ENCODE assay signal across 17 mouse cellular contexts in genomic region chr3:88239446-88239845, GRCm38 (mm10). TPM values are rescaled to one million over a fixed set of nuclear protein-coding genes. Genes with fewer than 3 reads are reported as not detected.
DNase-seq lines count a peak whose midpoint lies in the region; ATAC-seq lines count a peak whose summit lies in the region.
"Had no signal": no experiment of that assay in that cellular context is flagged by ENCODE, and none has a peak within 500 bp of the region (broad histone marks: within the 10 kb centered on the region; RNA-seq: fewer than 3 reads in every experiment).

No protein-coding gene starts in this region.

- H3K4me2 ChIP-seq in forebrain, embryonic 13.5 days: peak overlapping the region; percentile 30
- H3K4me2 ChIP-seq in hindbrain, embryonic 13.5 days: 0 out of 2 replicates have a peak overlapping the region, but pooled peaks have one; percentile 16
- H3K4me2 ChIP-seq in neural tube, embryonic 12.5 days (replicated peaks): peak overlapping the region; percentile 30
- H3K4me2 ChIP-seq: kidney, embryonic 15.5 days had no signal

- H3K4me1 ChIP-seq in forebrain, embryonic 13.5 days: peaks cover 95% of the 10 kb centered on the region
- peaks cover 85% of the 10 kb centered on the region for H3K4me1 ChIP-seq in hindbrain, embryonic 13.5 days (replicated peaks)
- peaks cover 76% of the 10 kb centered on the region for H3K4me1 ChIP-seq in neural tube, embryonic 12.5 days

- peaks cover 11% of the 10 kb centered on the region; the same call in 1 of the 2 replicates for H3K27me3 ChIP-seq in forebrain, embryonic 13.5 days
- peaks cover 35% of the 10 kb centered on the region for H3K27me3 ChIP-seq in hindbrain, embryonic 13.5 days
- peaks cover 22% of the 10 kb centered on the region for H3K27me3 ChIP-seq in neural tube, embryonic 12.5 days (replicated peaks)

- H3K9ac ChIP-seq in forebrain, embryonic 13.5 days: peak overlapping the region; percentile 66
- H3K9ac ChIP-seq in hindbrain, embryonic 13.5 days: no peak overlapping the region; the same call in 1 of the 2 replicates
- peak overlapping the region; percentile 23; the same call in 1 of the 2 replicates for H3K9ac ChIP-seq in neural tube, embryonic 12.5 days
- H3K9ac ChIP-seq: kidney, embryonic 15.5 days had no signal

- WGBS in forebrain, embryonic 13.5 days: 61% methylated on average over 4 of the region's 4 CpGs
- WGBS in hindbrain, embryonic 13.5 days: 54% methylated on average over 4 of the region's 4 CpGs
- 60% methylated on average over 4 of the region's 4 CpGs for WGBS in neural tube, embryonic 12.5 days

- ATAC-seq in forebrain, embryonic 13.5 days: no peak
- ATAC-seq in hindbrain, embryonic 13.5 days (ENCODE audit: low FRiP score): no peak
- ATAC-seq in neural tube, embryonic 12.5 days (ENCODE audit: low FRiP score, low read depth): no peak

- no peaks in the 10 kb centered on the region for H3K36me3 ChIP-seq in forebrain, embryonic 13.5 days (ENCODE audit: poor library complexity, severe bottlenecking)
- H3K36me3 ChIP-seq in hindbrain, embryonic 13.5 days: no peaks in the 10 kb centered on the region
- no peaks in the 10 kb centered on the region for H3K36me3 ChIP-seq in neural tube, embryonic 12.5 days
- H3K36me3 ChIP-seq: kidney, embryonic 15.5 days had no signal

- no peaks in the 10 kb centered on the region for H3K9me3 ChIP-seq in forebrain, embryonic 13.5 days (replicated peaks)
- no peaks in the 10 kb centered on the region for H3K9me3 ChIP-seq in hindbrain, embryonic 13.5 days
- no peaks in the 10 kb centered on the region for H3K9me3 ChIP-seq in neural tube, embryonic 12.5 days
- H3K9me3 ChIP-seq: kidney, embryonic 15.5 days had no signal

- no peak overlapping the region for H3K4me3 ChIP-seq in forebrain, embryonic 13.5 days
- H3K4me3 ChIP-seq in hindbrain, embryonic 13.5 days: no peak overlapping the region
- no peak overlapping the region for H3K4me3 ChIP-seq in neural tube, embryonic 12.5 days
- H3K4me3 ChIP-seq: kidney, embryonic 15.5 days had no signal

- peak overlapping the region; percentile 100 for H3K27ac ChIP-seq in forebrain, embryonic 13.5 days
- H3K27ac ChIP-seq in hindbrain, embryonic 13.5 days: peak overlapping the region; percentile 88
- peak overlapping the region; percentile 77 for H3K27ac ChIP-seq in neural tube, embryonic 12.5 days
- H3K27ac ChIP-seq: kidney, embryonic 15.5 days; macrophage had no signal

- DNase-seq in layer of hippocampus, adult 9-11 months: peak; percentile 42
- DNase-seq in layer of hippocampus, adult 18-20 months (ENCODE audit: low spot score in 2 of 2): no peak
- no peak for DNase-seq in adrenal gland, postnatal 4 days (ENCODE audit: low spot score in 2 of 2)
- no peak for DNase-seq in urinary bladder, adult 2 months (ENCODE audit: low spot score)
- no peak for DNase-seq in heart, adult 9 months (ENCODE audit: low spot score in 2 of 2)
- DNase-seq: heart, adult 11 months; lung, adult 2 months had no signal

RNA-seq across cellular contexts. Expression of gene Rhbg, which starts 15.1 kb away (rescaled TPM):
- not detected for total RNA-seq in layer of hippocampus, adult 18-20 months (2021)
- polyA plus RNA-seq in forebrain, embryonic 13.5 days (2015; fragmentation: Nextera tagmentation; extraction: Ambion mirVana): 0.18 and 0.26 TPM in 2 replicates
- 0.22 and 0.32 TPM in 2 replicates for polyA plus RNA-seq in hindbrain, embryonic 13.5 days (2015; fragmentation: Nextera tagmentation; extraction: Ambion mirVana)
- 0.32 and 0.79 TPM in 2 replicates for polyA plus RNA-seq in neural tube, embryonic 12.5 days (2016; fragmentation: Nextera tagmentation; extraction: Ambion mirVana)
- 1 to 10 TPM; 2.2 to 3.8 TPM for total RNA-seq in adrenal gland, postnatal 4 days (2021)
- 3.9 and 4.8 TPM in 2 replicates for polyA plus RNA-seq in urinary bladder, adult 2 months (2012; rRNA removed)
- total RNA-seq: layer of hippocampus, postnatal 14 days; left cerebral cortex, postnatal 36 days had no signal
- polyA plus RNA-seq: C2C12, macrophage had no signal

RNA-seq across cellular contexts. Expression of gene Gm38392, which starts 47.6 kb away (rescaled TPM):
- under 1 TPM; 0.52 to 0.71 TPM for total RNA-seq in layer of hippocampus, adult 18-20 months (2021)
- polyA plus RNA-seq in forebrain, embryonic 13.5 days (2015; fragmentation: Nextera tagmentation; extraction: Ambion mirVana): 0.31 TPM in 1 of 2 replicates, not detected in the other
- 0.29 and 0.70 TPM in 2 replicates for polyA plus RNA-seq in hindbrain, embryonic 13.5 days (2015; fragmentation: Nextera tagmentation; extraction: Ambion mirVana)
- 0.27 TPM in 1 of 2 replicates, not detected in the other for polyA plus RNA-seq in neural tube, embryonic 12.5 days (2016; fragmentation: Nextera tagmentation; extraction: Ambion mirVana)
- total RNA-seq in adrenal gland, postnatal 4 days (2021): 1 to 10 TPM in 1 of 2 experiments, under 1 TPM in 1; 0.65 to 1.4 TPM
- 0.15 and 0.34 TPM in 2 replicates for polyA plus RNA-seq in urinary bladder, adult 2 months (2012; rRNA removed)
- total RNA-seq: layer of hippocampus, postnatal 14 days; liver, adult 2 months had no signal
- polyA plus RNA-seq: C2C12; heart, embryonic 16.5 days; liver, adult 2 months; macrophage had no signal

RNA-seq across cellular contexts. Expression of gene Tsacc, which starts 57.4 kb away (rescaled TPM):
- 1 to 10 TPM; 2.7 to 3.9 TPM for total RNA-seq in layer of hippocampus, adult 18-20 months (2021)
- polyA plus RNA-seq in forebrain, embryonic 13.5 days (2015; fragmentation: Nextera tagmentation; extraction: Ambion mirVana): 11.9 and 12.3 TPM in 2 replicates
- 10.9 and 12.0 TPM in 2 replicates for polyA plus RNA-seq in hindbrain, embryonic 13.5 days (2015; fragmentation: Nextera tagmentation; extraction: Ambion mirVana)
- polyA plus RNA-seq in neural tube, embryonic 12.5 days (2016; fragmentation: Nextera tagmentation; extraction: Ambion mirVana): 9.4 and 12.9 TPM in 2 replicates
- 10 to 100 TPM in 1 of 2 experiments, 1 to 10 TPM in 1; 8.0 to 11.0 TPM for total RNA-seq in adrenal gland, postnatal 4 days (2021)
- polyA plus RNA-seq in urinary bladder, adult 2 months (2012; rRNA removed): 7.4 and 7.9 TPM in 2 replicates

RNA-seq across cellular contexts. Expression of gene Cct3, which starts 57.5 kb away (rescaled TPM):
- 100 to 1,000 TPM; 186 to 189 TPM for total RNA-seq in layer of hippocampus, adult 18-20 months (2021)
- 612 and 636 TPM in 2 replicates for polyA plus RNA-seq in forebrain, embryonic 13.5 days (2015; fragmentation: Nextera tagmentation; extraction: Ambion mirVana)
- polyA plus RNA-seq in hindbrain, embryonic 13.5 days (2015; fragmentation: Nextera tagmentation; extraction: Ambion mirVana): 495 and 508 TPM in 2 replicates
- polyA plus RNA-seq in neural tube, embryonic 12.5 days (2016; fragmentation: Nextera tagmentation; extraction: Ambion mirVana): 593 and 606 TPM in 2 replicates
- 100 to 1,000 TPM; 272 to 299 TPM for total RNA-seq in adrenal gland, postnatal 4 days (2021)
- 142 and 168 TPM in 2 replicates for polyA plus RNA-seq in urinary bladder, adult 2 months (2012; rRNA removed)
